Mouse (Mus musculus) intestine, embryonic 16.5 days (tissue): ENCODE data around the gene Hist1h3g. TPM values are rescaled to one million over a fixed set of nuclear protein-coding genes. Genes with fewer than 3 reads are reported as not detected.
"Not testable (repeated sequence)": the region's sequence is repeated elsewhere in the genome, so short reads cannot be mapped to it uniquely, and the experiment has no call there.

Experiments used
- ATAC-seq: fragments of 200-750 bp; cut with Nextera tagmentation; 2 replicates; pipeline ENCODE4 v1.8.0; 2017; ENCODE audit warnings: moderate TSS enrichment, moderate library complexity
- H3K27ac ChIP-seq: fragments of 300-500 bp; sonication (generic); 2 replicates; pipeline ENCODE4 v1.5.1; 2014; ENCODE audit warnings: mild to moderate bottlenecking, low read length
- H3K27me3 ChIP-seq: fragments of 300-500 bp; sonication (generic); replicated peaks from 2 replicates; pipeline ENCODE4 v1.6.1; 2014; ENCODE audit warnings: low read length, control low read depth, mixed read lengths; ENCODE audit not compliant: control insufficient read depth, insufficient read depth
- H3K36me3 ChIP-seq: fragments of 300-500 bp; sonication (generic); 2 replicates; pipeline ENCODE4 v1.6.1; 2014; ENCODE audit warnings: low read length, control low read depth; ENCODE audit not compliant: control insufficient read depth, insufficient read depth
- H3K4me1 ChIP-seq: fragments of 300-500 bp; sonication (generic); 2 replicates; pipeline ENCODE4 v1.6.1; 2014; ENCODE audit warnings: low read length, control low read depth, mixed read lengths; ENCODE audit not compliant: control insufficient read depth, insufficient read depth
- H3K4me2 ChIP-seq: fragments of 300-500 bp; sonication (generic); 2 replicates; pipeline ENCODE4 v1.6.1; 2014; ENCODE audit warnings: low read depth, low read length, control low read depth
- H3K4me3 ChIP-seq: fragments of 300-500 bp; sonication (generic); 2 replicates; pipeline ENCODE4 v1.5.1; 2014; ENCODE audit warnings: mild to moderate bottlenecking, low read length
- H3K9ac ChIP-seq: fragments of 300-500 bp; sonication (generic); 2 replicates; pipeline ENCODE4 v1.6.1; 2014; ENCODE audit warnings: low read depth, low read length
- H3K9me3 ChIP-seq: fragments of 300-500 bp; sonication (generic); 2 replicates; pipeline ENCODE4 v1.6.1; 2016; ENCODE audit warnings: low read length, control low read depth; ENCODE audit not compliant: control insufficient read depth
- WGBS: fragments of 180-500 bp; shearing (Covaris S2); extraction: QIAGEN DNeasy Blood & Tissue Kit; methylation state at CpG from one replicate; pipeline ENCODE4 v1.1.7; 2014; 5-methylcytosine and 5-hydroxymethylcytosine counted together
- polyA plus RNA-seq: library from polyadenylated mRNA; unstranded; fragments of >200 nt; fragmentation: Nextera tagmentation; extraction: Ambion mirVana; gene quantifications from 2 replicates; pipeline ENCODE4 v1.2.1, GENCODE M21; 2015

The Hist1h3g gene
- 2.6 and 3.7 TPM in 2 replicates for polyA plus RNA-seq

DNA sequence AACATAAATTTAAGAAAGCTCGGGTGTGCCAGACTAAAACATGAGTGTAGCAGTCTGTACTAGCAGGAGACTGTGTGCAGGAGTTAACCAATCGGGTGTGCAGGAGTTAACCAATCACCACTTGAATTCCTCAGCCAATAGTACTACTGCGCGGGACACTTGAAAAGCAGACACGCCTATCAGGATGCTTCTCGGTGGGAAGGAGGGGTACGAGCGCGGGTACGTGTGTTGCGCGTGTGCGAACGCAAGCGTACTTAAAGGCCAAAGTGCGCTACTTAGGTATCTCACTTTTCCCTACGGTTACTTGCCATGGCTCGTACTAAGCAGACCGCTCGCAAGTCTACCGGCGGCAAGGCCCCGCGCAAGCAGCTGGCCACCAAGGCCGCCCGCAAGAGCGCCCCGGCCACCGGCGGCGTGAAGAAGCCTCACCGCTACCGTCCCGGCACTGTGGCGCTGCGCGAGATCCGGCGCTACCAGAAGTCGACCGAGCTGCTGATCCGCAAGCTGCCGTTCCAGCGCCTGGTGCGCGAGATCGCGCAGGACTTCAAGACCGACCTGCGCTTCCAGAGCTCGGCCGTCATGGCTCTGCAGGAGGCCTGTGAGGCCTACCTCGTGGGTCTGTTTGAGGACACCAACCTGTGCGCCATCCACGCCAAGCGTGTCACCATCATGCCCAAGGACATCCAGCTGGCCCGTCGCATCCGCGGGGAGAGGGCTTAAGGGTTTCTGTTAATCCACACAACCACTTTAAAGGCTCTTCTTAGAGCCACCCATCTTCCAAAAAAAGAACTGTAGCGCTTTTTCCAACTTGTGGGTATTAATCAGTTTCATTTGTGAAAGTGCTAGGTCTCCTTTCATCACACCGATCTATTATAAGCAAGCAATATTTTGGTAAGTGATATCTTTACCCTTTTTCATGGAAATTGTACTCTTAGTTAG, at the start of gene Hist1h3g:
Hist1h3g (plus strand) TSS at position 286 of the 939 bp plus-strand sequence.
- not testable (repeated sequence) for H3K27me3 ChIP-seq, H3K9me3 ChIP-seq, H3K36me3 ChIP-seq
- H3K27ac ChIP-seq, result peak within 1 kb of the TSS; percentile 98
- peaks cover 21% of the 10 kb centered on the region for H3K4me1 ChIP-seq
- H3K4me3 ChIP-seq, result peak within 1 kb of the TSS; percentile 55
- H3K4me2 ChIP-seq, result peak within 1 kb of the TSS; percentile 65
- H3K9ac ChIP-seq, result peak within 1 kb of the TSS; percentile 68
- WGBS, result 1% methylated on average over 37 of the region's 62 CpGs
- ATAC-seq, result peak; percentile 91

DNA sequence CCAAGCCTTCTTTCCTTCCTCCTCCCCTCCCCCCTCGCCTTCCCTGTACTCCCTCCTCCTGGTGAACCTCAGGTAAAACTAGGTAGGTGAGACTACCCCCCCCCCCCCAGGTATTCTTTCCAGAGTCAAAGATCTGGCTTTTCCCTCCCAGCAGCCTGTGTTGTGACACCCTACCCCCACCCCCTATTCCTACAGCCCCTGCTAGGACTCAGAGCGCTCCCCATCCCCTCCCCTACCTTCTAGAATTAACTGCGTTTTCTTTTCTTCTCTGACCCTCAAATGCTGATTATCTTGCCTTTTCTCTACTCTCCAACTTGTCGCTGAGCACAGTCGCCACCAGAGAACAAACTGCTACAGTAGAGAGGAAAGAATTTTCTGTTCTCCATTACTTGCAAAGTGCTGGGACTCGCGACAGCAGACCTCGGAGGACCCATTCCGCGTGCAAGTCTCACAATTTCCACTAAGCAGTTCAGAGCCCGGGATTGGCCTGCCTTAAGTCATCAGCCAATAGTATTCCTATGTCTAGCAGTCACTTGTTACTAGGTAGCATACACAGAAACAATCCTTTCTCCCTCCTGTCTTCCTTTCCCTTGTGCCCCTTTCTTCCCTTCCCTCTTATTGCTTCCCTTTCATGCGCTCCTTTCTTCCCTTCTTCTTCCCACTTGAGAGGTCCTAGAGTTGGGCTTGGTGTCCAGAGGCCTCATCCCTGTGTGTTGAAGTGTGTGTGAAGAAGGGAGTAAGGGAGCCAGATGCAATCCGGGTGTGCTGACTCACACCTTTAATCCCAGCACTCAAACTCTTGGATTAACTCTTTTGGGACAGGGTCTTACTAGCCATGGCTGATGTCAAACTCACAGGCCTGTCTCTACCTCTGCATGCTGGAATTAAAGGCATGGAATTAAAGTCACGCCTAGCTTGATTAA, 46.6 kb upstream of the Hist1h3g start, which contains the start of gene Btn2a2:
Btn2a2 (minus strand) TSS at position 458 of the 923 bp plus-strand sequence.
- Histone ChIP-seq H3K27me3 (no peaks in the 10 kb centered on the region), H3K27ac (no peak within 1 kb of the TSS), H3K9me3 (no peaks in the 10 kb centered on the region), H3K9ac (peak within 1 kb of the TSS; percentile 43; the same call in 1 of the 2 replicates), H3K4me3 (peak within 1 kb of the TSS; percentile 47), H3K4me1 (peaks cover 6% of the 10 kb centered on the region; the same call in 1 of the 2 replicates), H3K36me3 (no peaks in the 10 kb centered on the region), H3K4me2 (peak within 1 kb of the TSS; percentile 84)
- 3% methylated on average over 13 of the region's 14 CpGs for WGBS
- ATAC-seq, result peak; percentile 98

DNA sequence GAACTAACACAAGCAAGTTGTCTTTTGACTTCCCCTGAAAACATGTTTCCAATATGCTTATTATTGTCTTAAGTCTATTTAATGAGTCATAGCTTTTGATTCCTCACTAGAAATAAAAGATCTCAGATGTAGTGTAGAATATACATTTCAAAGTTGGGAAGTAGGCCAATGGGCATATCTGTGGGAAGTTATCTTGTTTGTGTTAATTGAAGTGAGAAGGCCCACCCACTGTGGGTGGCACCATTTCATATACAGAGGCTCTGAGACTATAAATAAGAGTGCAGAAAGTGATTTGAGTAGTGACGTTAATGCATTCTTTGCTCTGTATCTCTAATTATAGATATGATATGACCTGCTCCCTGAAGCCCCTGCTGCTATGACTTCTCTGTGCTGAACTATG, 44.4 kb upstream of the Hist1h3g start:
- no peak overlapping the region for H3K27ac ChIP-seq
- no peak overlapping the region for H3K4me3 ChIP-seq
- no peak for ATAC-seq
- H3K4me2 ChIP-seq, result no peak overlapping the region
- H3K36me3 ChIP-seq, result no peaks in the 10 kb centered on the region
- H3K9ac ChIP-seq, result no peak overlapping the region
- H3K9me3 ChIP-seq, result no peaks in the 10 kb centered on the region
- no peaks in the 10 kb centered on the region for H3K27me3 ChIP-seq
- peaks cover 6% of the 10 kb centered on the region; the same call in 1 of the 2 replicates for H3K4me1 ChIP-seq
- WGBS, result 40% methylated on average over 1 of the region's 1 CpGs

DNA sequence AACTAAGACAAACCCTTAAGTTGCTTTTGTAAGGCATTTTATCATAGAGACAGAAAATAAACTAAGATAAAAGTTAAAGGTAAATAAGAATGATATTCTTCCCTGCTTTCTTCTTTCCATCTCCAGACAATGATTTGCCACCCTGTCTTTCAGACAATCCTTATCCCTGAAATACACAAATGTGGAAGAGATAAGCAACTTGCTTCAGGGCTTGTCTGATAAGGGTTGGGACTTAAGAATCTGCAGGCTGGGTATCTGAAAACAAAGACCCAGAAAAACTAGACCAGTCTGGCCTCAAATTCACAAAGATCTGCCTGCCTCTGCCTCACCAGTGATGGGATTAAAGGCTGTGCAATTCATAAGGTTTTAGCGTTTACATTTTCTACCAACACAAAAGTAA, 44.0 kb upstream of the Hist1h3g start:
- Histone ChIP-seq H3K4me3 (no peak overlapping the region), H3K9ac (no peak overlapping the region), H3K4me1 (peaks cover 6% of the 10 kb centered on the region; the same call in 1 of the 2 replicates), H3K4me2 (no peak overlapping the region), H3K27ac (no peak overlapping the region), H3K36me3 (no peaks in the 10 kb centered on the region), H3K27me3 (no peaks in the 10 kb centered on the region), H3K9me3 (no peaks in the 10 kb centered on the region)
- no peak for ATAC-seq
- 11% methylated on average over 1 of the region's 1 CpGs for WGBS

DNA sequence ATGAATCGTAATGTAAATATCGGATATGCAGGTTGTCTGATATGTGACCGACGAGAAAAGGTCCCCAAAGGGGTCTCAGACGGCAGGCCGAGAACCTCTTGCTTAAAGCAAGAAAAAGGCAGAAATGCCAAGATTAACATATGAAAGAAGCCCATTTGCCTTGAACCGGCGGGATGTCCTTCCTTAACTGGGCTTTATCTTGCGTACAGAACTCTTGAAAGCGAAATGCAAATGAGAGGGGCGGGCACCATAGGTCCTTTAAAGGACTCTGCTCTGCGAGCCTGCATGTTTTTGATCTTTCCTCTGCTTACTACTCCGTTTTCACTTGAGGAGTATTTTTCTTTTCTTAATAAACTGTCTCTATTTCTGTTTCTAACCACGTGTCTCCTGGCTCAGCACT, 43.2 kb upstream of the Hist1h3g start:
- Histone ChIP-seq H3K36me3 (no peaks in the 10 kb centered on the region), H3K4me1 (peaks cover 6% of the 10 kb centered on the region; the same call in 1 of the 2 replicates), H3K4me3 (peak overlapping the region; percentile 36), H3K9ac (no peak overlapping the region), H3K9me3 (no peaks in the 10 kb centered on the region), H3K4me2 (peak overlapping the region; percentile 45), H3K27ac (no peak overlapping the region), H3K27me3 (no peaks in the 10 kb centered on the region)
- WGBS, result 12% methylated on average over 14 of the region's 14 CpGs
- no peak for ATAC-seq

DNA sequence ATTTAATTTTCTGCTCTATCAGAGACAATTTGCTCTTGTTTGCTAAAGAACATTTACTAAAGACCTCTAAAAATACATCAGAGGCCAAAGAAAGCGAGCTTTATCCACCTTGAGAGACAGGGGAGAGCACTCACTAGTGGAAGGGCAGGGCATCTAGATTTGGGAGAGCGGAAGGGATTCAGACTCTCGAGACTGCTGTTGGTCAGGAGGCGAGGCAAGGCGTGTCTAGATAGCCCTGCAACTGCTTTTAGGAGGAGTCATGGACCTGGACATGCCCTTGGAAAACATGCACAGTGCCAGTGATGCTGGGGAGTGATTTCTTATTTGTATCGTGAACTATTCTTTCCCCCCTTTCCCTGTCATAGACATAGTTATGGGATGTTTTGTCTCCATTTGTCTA, 39.7 kb upstream of the Hist1h3g start:
- Histone ChIP-seq H3K27ac (no peak overlapping the region), H3K4me3 (no peak overlapping the region), H3K27me3 (no peaks in the 10 kb centered on the region), H3K9me3 (no peaks in the 10 kb centered on the region), H3K9ac (no peak overlapping the region), H3K4me1 (peaks cover 11% of the 10 kb centered on the region; the same call in 1 of the 2 replicates), H3K4me2 (no peak overlapping the region), H3K36me3 (no peaks in the 10 kb centered on the region)
- WGBS, result 78% methylated on average over 6 of the region's 6 CpGs
- ATAC-seq, result no peak

DNA sequence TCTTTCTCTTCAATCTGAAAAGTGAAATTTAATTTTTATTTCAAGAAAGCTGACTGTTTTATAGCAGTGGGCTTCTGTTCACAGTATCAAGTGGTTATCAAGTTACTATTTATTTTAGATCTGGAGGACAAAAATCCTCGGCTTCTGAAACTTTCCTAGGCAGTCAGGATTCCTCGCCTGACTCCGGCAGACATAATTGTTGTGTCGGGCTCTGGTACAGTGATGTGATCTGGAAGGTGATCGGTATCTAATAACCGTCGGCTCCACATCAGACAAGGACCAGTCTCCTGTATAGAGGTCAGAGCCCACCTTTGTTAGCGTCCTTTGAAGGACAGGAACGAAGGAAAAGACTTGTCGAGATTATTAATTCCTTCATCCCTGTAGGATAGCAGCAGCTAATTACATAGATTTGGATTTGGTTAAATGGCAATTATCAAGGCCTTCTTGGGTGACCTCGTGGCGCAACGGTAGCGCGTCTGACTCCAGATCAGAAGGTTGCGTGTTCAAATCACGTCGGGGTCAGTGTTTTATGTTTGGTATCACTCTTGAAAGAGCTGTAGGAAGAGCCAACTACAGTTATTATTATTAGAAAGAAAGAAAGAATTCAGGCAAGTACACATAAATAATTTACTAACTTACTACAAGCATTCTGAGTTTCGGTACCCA, 37.4 kb upstream of the Hist1h3g start:
- Histone ChIP-seq H3K27me3 (no peaks in the 10 kb centered on the region), H3K9ac (no peak overlapping the region), H3K27ac (no peak overlapping the region), H3K36me3 (no peaks in the 10 kb centered on the region), H3K4me2 (peak overlapping the region; percentile 49), H3K4me3 (peak overlapping the region; percentile 32), H3K4me1 (peaks cover 14% of the 10 kb centered on the region; the same call in 1 of the 2 replicates), H3K9me3 (no peaks in the 10 kb centered on the region)
- peak; percentile 24; the same call in 1 of the 2 replicates for ATAC-seq
- WGBS, result 12% methylated on average over 19 of the region's 19 CpGs

DNA sequence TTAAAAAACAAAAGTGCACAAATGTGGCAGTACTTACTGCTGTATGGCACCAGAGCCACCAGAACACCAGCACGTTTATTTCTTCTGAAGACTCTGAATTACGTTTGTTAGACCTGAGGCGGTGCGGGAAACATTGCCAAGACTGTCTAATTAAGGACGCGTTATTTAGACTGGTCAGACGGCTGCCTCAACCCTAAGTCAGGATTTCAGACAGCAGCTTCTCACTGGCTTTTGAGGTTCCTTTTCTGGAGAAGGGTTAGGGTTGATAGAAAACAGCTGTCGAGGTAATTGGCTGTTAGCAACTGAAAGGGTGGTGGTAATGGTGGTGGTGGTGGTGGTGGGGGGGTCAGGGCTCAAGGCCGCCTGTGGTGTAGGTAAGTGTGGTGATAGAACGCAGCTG, 36.6 kb upstream of the Hist1h3g start:
- Histone ChIP-seq H3K9ac (no peak overlapping the region), H3K9me3 (no peaks in the 10 kb centered on the region), H3K36me3 (no peaks in the 10 kb centered on the region), H3K4me3 (peak overlapping the region; percentile 32), H3K4me1 (peaks cover 14% of the 10 kb centered on the region; the same call in 1 of the 2 replicates), H3K27me3 (no peaks in the 10 kb centered on the region), H3K4me2 (peak overlapping the region; percentile 49), H3K27ac (no peak overlapping the region)
- WGBS, result 10% methylated on average over 10 of the region's 10 CpGs
- ATAC-seq, result no peak
